Mouse (Mus musculus): ENCODE measurements at regions not wholly inside any gene's neighbourhood (a gene's known extent, or its start where the extent isn't known, plus 50 kb on each side); places are given as distances from the start of the nearest gene placed in this dataset.
A peak's percentile ranks its signal among the peaks of the same experiment; 100 is the strongest.

DNA sequence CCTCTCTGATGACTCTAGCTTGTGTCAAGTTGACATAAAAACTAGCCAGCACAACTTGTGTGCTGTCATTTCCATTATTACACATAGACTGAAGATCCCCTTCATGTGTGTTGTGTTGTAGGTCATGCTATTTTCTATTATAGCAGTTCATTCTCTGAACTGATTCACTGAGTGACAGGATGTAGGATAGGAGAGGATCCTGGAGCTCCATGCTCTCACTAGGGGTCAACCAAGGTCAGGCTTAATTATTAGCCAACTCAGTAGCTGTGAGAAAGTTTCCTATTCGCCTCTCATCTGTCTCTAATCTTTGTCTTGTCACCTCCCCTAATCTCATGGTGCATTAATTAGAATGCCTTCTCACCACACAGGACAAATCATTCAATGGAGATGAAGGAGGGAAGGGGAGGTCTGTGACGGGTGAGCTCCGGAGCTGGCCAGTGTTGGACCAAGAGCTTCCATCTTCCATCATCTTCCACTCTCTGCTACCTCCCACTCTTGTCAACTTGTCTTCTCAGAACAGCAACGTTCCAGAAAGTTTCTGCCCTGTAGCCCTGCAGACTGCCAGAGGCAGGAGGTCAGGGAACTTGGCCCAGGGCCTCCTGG, 194.8 kb downstream of the Mycn start:
- H3K4me2 ChIP-seq (replicated peaks; ENCODE audit: low read depth, low read length): no peak overlapping the region
- H3K36me3 ChIP-seq (ENCODE audit: control insufficient read depth, insufficient read depth, low read length): no peaks in the 10 kb centered on the region
- no peak overlapping the region for H3K4me3 ChIP-seq (ENCODE audit: low read depth, low read length)

DNA sequence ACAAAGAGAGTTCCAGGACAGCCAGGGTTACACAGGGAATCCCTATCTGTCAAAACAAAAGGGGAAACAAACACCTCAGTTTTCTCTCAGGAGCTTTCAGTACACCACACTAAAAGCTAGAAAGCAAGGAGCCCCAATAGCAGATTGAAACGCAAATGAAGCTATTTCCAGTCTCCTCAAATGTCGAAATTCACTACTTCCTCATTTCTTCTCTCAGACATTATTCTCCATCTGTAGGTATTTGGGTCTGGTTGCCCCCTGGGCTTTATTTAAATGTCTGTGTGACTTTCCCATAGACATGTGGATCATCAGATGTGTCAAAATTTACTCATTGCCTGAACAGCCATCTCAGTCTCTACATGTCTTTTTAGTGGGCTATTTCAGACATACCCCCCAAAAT, 197.2 kb downstream of the Mycn start:
- no peak overlapping the region for H3K4me2 ChIP-seq (replicated peaks; ENCODE audit: low read depth, low read length)
- no peak overlapping the region for H3K4me3 ChIP-seq (ENCODE audit: low read depth, low read length)
- no peaks in the 10 kb centered on the region for H3K27me3 ChIP-seq (ENCODE audit: control insufficient read depth, insufficient read depth, low read length)
- H3K36me3 ChIP-seq (ENCODE audit: control insufficient read depth, insufficient read depth, low read length): no peaks in the 10 kb centered on the region
- H3K9ac ChIP-seq (replicated peaks; ENCODE audit: low read depth, low read length): no peak overlapping the region
- no peak for ATAC-seq (ENCODE audit: insufficient number of reproducible peaks, insufficient read depth, low FRiP score, low read depth)
- no peaks in the 10 kb centered on the region for H3K9me3 ChIP-seq (ENCODE audit: control insufficient read depth, low read depth, low read length)
- 0 out of 2 replicates have a peak, but pooled peaks cover 4% of the 10 kb centered on the region for H3K4me1 ChIP-seq (ENCODE audit: control insufficient read depth, insufficient read depth, low read length)
- WGBS: 74% methylated on average over 2 of the region's 2 CpGs
- H3K27ac ChIP-seq (ENCODE audit: low read length): no peak overlapping the region

More for the DNA sequence above, 194.8 kb downstream of the Mycn start:
- Histone ChIP-seq H3K27me3 (ENCODE audit: control insufficient read depth, insufficient read depth, low read length) (no peaks in the 10 kb centered on the region), H3K27ac (ENCODE audit: low read length) (no peak overlapping the region), H3K9me3 (ENCODE audit: control insufficient read depth, low read depth, low read length) (no peaks in the 10 kb centered on the region), H3K9ac (replicated peaks; ENCODE audit: low read depth, low read length) (no peak overlapping the region), H3K4me1 (ENCODE audit: control insufficient read depth, insufficient read depth, low read length) (no peaks in the 10 kb centered on the region)
- ATAC-seq (ENCODE audit: insufficient number of reproducible peaks, insufficient read depth, low FRiP score, low read depth): no peak
- 49% methylated on average over 4 of the region's 4 CpGs for WGBS

DNA sequence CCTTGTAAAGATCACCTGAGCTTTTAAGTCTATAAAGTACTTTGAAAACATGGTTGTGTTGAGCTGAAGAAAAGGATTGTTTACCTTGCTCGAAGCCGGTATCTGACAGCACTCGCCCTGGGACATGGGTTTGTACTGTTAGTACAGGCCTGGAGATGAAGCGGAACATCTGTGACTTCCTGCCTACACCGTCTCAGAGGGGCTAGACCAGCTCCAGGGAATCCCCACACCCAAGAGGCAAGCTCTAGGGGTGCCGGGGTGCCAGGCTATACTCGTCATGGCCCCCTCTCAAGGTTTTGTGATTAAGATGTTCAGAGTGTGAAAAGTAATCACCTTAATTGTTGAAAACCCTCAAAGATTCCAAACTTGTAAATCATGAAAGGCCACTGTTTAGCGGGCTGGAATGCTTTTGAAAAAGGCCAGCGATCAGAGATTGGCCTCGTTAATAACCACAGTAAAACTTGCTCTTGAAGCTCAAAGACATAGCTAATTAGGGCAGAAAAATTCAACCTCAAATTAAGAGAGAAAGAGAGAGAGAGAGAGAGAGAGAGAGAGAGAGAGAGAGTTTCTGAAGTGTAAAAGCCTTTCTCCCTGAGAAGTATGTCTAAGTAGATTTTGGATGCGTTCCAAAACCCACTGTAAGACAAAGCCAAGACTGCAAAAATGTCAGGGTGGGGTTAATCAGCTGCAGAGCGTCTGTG, 202.9 kb downstream of the Mycn start:
- no peak overlapping the region for H3K9ac ChIP-seq (replicated peaks; ENCODE audit: low read depth, low read length)
- 0 out of 2 replicates have a peak overlapping the region, but pooled peaks have one; percentile 7 for H3K4me2 ChIP-seq (replicated peaks; ENCODE audit: low read depth, low read length)
- H3K36me3 ChIP-seq (ENCODE audit: control insufficient read depth, insufficient read depth, low read length): no peaks in the 10 kb centered on the region
- peak; percentile 64; the same call in 1 of the 2 replicates for ATAC-seq (ENCODE audit: insufficient number of reproducible peaks, insufficient read depth, low FRiP score, low read depth)
- peaks cover 13% of the 10 kb centered on the region for H3K4me1 ChIP-seq (ENCODE audit: control insufficient read depth, insufficient read depth, low read length)
- 17% methylated on average over 12 of the region's 12 CpGs for WGBS
- no peak overlapping the region for H3K4me3 ChIP-seq (ENCODE audit: low read depth, low read length)
- no peaks in the 10 kb centered on the region for H3K9me3 ChIP-seq (ENCODE audit: control insufficient read depth, low read depth, low read length)
- H3K27ac ChIP-seq (ENCODE audit: low read length): peak overlapping the region; percentile 61; the same call in 1 of the 2 replicates
- H3K27me3 ChIP-seq (ENCODE audit: control insufficient read depth, insufficient read depth, low read length): no peaks in the 10 kb centered on the region

DNA sequence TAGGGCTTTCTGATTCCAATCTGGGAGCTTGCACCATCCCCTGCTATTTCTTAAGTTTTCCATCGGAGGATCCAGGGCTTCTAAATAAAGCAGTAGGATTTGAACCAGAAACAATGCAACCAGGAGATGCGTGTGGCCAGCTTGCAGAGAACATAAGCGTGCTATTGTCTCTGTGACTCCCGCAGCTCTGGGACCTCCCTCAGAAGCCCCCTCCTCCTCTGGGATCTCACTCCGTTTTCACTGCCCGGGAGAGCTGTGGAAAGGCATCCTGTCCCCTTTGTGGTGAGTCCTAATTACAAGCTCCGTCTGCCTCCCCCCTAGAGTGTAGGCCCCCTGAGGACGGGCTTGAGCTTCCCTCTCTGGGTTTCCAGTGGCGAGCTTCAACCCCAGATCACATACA, 215.9 kb downstream of the Mycn start:
- H3K4me2 ChIP-seq (replicated peaks; ENCODE audit: low read depth, low read length): no peak overlapping the region
- 0 out of 2 replicates have a peak, but pooled peaks cover 4% of the 10 kb centered on the region for H3K4me1 ChIP-seq (ENCODE audit: control insufficient read depth, insufficient read depth, low read length)
- H3K9me3 ChIP-seq (ENCODE audit: control insufficient read depth, low read depth, low read length): peaks cover 3% of the 10 kb centered on the region; the same call in 1 of the 2 replicates
- WGBS: 30% methylated on average over 9 of the region's 9 CpGs
- no peaks in the 10 kb centered on the region for H3K36me3 ChIP-seq (ENCODE audit: control insufficient read depth, insufficient read depth, low read length)
- ATAC-seq (ENCODE audit: insufficient number of reproducible peaks, insufficient read depth, low FRiP score, low read depth): no peak
- no peak overlapping the region for H3K4me3 ChIP-seq (ENCODE audit: low read depth, low read length)
- no peak overlapping the region for H3K27ac ChIP-seq (ENCODE audit: low read length)
- no peaks in the 10 kb centered on the region for H3K27me3 ChIP-seq (ENCODE audit: control insufficient read depth, insufficient read depth, low read length)
- H3K9ac ChIP-seq (replicated peaks; ENCODE audit: low read depth, low read length): no peak overlapping the region

DNA sequence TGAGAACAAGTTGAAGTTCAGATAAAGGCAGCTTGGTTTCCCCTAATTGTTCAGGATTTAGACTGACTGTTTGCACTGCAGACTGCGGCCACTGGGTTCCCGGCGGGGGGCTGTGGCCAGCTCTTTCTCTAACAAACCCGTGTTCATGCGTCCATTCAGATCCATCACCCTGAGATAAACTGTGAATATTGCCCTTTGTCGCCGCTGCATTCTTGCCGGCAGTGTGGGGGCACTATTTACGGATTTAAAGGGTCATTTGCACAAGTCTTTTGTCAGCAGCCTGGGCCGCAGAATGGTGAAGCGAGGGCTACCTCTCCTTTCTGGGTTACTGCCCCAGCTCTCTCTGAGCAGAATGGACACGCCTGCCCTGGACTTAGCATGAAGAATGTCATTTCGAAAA, 216.6 kb downstream of the Mycn start:
- no peak overlapping the region for H3K27ac ChIP-seq (ENCODE audit: low read length)
- 0 out of 2 replicates have a peak, but pooled peaks cover 4% of the 10 kb centered on the region for H3K4me1 ChIP-seq (ENCODE audit: control insufficient read depth, insufficient read depth, low read length)
- peaks cover 3% of the 10 kb centered on the region; the same call in 1 of the 2 replicates for H3K9me3 ChIP-seq (ENCODE audit: control insufficient read depth, low read depth, low read length)
- no peaks in the 10 kb centered on the region for H3K27me3 ChIP-seq (ENCODE audit: control insufficient read depth, insufficient read depth, low read length)
- no peak for ATAC-seq (ENCODE audit: insufficient number of reproducible peaks, insufficient read depth, low FRiP score, low read depth)
- no peak overlapping the region for H3K9ac ChIP-seq (replicated peaks; ENCODE audit: low read depth, low read length)
- 17% methylated on average over 13 of the region's 13 CpGs for WGBS
- no peaks in the 10 kb centered on the region for H3K36me3 ChIP-seq (ENCODE audit: control insufficient read depth, insufficient read depth, low read length)
- H3K4me2 ChIP-seq (replicated peaks; ENCODE audit: low read depth, low read length): 0 out of 2 replicates have a peak overlapping the region, but pooled peaks have one; percentile 12
- no peak overlapping the region for H3K4me3 ChIP-seq (ENCODE audit: low read depth, low read length)

DNA sequence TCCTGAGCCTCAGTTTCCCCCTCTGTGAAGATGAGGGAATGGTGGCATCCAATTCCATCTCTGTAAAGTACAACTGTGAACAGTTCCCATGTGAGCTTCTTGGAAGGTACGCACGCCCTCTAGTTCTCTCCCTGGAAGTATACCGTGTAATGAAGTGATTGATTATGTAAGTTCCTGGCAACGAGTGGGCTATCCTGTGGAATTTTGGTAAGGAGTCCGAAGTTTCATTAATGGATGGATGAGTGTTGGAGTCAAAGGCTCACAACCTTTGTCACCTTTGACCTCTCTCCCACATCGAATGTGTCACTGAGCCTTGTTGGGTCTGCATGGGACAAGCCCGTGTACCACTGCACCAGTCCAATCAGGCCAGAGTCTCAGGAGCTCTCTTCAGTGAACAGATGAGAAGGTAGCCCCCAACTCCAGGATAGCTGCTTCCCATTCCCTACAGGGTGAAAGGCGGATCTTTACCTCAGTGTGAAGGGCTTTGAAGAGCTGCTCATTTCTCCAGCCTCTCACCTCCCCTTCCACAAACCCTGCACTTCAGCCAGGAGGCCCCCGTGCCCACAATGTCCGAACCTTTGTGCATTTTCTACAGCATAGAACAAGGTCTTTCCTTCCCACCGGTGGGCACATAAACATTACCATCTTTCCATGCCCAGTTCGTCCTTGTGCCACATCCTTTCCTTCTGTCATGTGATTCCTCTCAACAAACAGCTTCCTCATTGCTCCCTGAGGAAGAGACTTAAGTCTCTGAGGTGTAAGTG, 217.8 kb downstream of the Mycn start:
- Histone ChIP-seq H3K4me2 (replicated peaks; ENCODE audit: low read depth, low read length) (no peak overlapping the region), H3K9ac (replicated peaks; ENCODE audit: low read depth, low read length) (no peak overlapping the region), H3K4me1 (ENCODE audit: control insufficient read depth, insufficient read depth, low read length) (0 out of 2 replicates have a peak, but pooled peaks cover 4% of the 10 kb centered on the region), H3K27ac (ENCODE audit: low read length) (no peak overlapping the region), H3K36me3 (ENCODE audit: control insufficient read depth, insufficient read depth, low read length) (no peaks in the 10 kb centered on the region), H3K4me3 (ENCODE audit: low read depth, low read length) (no peak overlapping the region), H3K9me3 (ENCODE audit: control insufficient read depth, low read depth, low read length) (peaks cover 3% of the 10 kb centered on the region; the same call in 1 of the 2 replicates), H3K27me3 (ENCODE audit: control insufficient read depth, insufficient read depth, low read length) (no peaks in the 10 kb centered on the region)
- WGBS: 66% methylated on average over 12 of the region's 12 CpGs
- 0 out of 2 replicates have a peak, but pooled peaks have one; percentile 28 for ATAC-seq (ENCODE audit: insufficient number of reproducible peaks, insufficient read depth, low FRiP score, low read depth)

DNA sequence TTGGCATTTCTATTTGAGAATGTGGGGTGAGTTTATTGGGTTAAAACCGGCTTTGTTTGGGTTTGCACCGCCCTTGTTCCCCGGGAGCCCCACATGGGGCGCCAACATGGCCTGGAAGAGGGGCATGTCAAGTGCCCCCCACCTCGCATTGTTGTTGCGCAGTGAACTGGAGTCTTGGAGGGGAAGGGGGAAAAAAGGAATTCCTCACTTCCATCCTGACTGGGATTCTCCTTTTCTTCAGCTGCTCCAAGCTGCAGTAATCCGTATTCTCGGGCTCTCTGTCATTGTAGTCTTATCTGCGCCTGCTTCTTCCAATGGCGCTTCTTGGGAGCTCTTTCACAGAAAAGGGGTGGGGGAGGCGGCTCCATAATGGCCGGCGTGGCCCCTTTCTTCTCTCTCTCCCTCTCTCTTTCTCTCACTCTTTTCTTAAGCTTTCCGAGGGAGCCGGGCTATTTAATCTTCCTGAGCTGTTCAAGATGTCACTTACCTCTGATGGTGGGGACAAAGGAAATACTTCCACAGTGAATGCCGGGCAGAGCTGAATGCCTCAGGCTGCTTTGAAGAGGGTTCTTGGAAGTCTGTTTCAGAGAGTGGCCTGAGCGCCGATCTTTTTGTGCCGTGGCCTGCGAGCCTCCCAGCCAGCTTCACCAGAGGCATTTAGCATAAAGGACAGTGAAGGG, 218.6 kb downstream of the Mycn start:
- Histone ChIP-seq H3K27me3 (ENCODE audit: control insufficient read depth, insufficient read depth, low read length) (no peaks in the 10 kb centered on the region), H3K4me3 (ENCODE audit: low read depth, low read length) (no peak overlapping the region), H3K4me1 (ENCODE audit: control insufficient read depth, insufficient read depth, low read length) (0 out of 2 replicates have a peak, but pooled peaks cover 4% of the 10 kb centered on the region), H3K4me2 (replicated peaks; ENCODE audit: low read depth, low read length) (no peak overlapping the region), H3K27ac (ENCODE audit: low read length) (no peak overlapping the region), H3K36me3 (ENCODE audit: control insufficient read depth, insufficient read depth, low read length) (no peaks in the 10 kb centered on the region), H3K9me3 (ENCODE audit: control insufficient read depth, low read depth, low read length) (peaks cover 3% of the 10 kb centered on the region; the same call in 1 of the 2 replicates), H3K9ac (replicated peaks; ENCODE audit: low read depth, low read length) (no peak overlapping the region)
- no peak for ATAC-seq (ENCODE audit: insufficient number of reproducible peaks, insufficient read depth, low FRiP score, low read depth)
- 68% methylated on average over 20 of the region's 20 CpGs for WGBS

DNA sequence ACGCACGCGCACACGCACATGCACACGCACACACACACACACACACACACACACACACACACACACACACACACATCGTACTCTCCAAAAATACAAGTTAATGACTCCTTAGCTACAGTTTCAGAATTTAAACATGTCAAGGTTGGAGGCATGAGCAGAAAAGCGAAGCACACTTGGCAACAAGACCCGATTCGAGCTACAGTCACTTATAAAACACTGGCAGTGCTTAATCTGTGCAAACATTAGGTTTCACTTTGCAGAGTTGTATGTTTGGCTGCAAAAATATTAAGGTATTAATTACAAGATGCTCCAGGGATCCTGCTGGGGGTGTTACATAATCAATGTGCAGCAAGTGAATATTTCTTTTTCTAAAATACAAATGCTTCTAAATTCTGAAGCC, 225.0 kb downstream of the Mycn start:
- H3K4me2 ChIP-seq (replicated peaks; ENCODE audit: low read depth, low read length): no peak overlapping the region
- H3K4me1 ChIP-seq (ENCODE audit: control insufficient read depth, insufficient read depth, low read length): 0 out of 2 replicates have a peak, but pooled peaks cover 2% of the 10 kb centered on the region
- no peaks in the 10 kb centered on the region for H3K9me3 ChIP-seq (ENCODE audit: control insufficient read depth, low read depth, low read length)
- no peaks in the 10 kb centered on the region for H3K36me3 ChIP-seq (ENCODE audit: control insufficient read depth, insufficient read depth, low read length)
- H3K27me3 ChIP-seq (ENCODE audit: control insufficient read depth, insufficient read depth, low read length): no peaks in the 10 kb centered on the region
- H3K4me3 ChIP-seq (ENCODE audit: low read depth, low read length): no peak overlapping the region
- no peak overlapping the region for H3K27ac ChIP-seq (ENCODE audit: low read length)
- no peak overlapping the region for H3K9ac ChIP-seq (replicated peaks; ENCODE audit: low read depth, low read length)
- ATAC-seq (ENCODE audit: insufficient number of reproducible peaks, insufficient read depth, low FRiP score, low read depth): no peak
- 84% methylated on average over 9 of the region's 9 CpGs for WGBS

Measured in stomach, embryonic 14.5 days (tissue).